Mouse (Mus musculus): ENCODE measurements around the gene Igtp. TPM values are rescaled to one million over a fixed set of nuclear protein-coding genes. Genes with fewer than 3 reads are reported as not detected.

The Igtp gene
- polyA plus RNA-seq, 1 experiment, result 18.6 TPM

DNA sequence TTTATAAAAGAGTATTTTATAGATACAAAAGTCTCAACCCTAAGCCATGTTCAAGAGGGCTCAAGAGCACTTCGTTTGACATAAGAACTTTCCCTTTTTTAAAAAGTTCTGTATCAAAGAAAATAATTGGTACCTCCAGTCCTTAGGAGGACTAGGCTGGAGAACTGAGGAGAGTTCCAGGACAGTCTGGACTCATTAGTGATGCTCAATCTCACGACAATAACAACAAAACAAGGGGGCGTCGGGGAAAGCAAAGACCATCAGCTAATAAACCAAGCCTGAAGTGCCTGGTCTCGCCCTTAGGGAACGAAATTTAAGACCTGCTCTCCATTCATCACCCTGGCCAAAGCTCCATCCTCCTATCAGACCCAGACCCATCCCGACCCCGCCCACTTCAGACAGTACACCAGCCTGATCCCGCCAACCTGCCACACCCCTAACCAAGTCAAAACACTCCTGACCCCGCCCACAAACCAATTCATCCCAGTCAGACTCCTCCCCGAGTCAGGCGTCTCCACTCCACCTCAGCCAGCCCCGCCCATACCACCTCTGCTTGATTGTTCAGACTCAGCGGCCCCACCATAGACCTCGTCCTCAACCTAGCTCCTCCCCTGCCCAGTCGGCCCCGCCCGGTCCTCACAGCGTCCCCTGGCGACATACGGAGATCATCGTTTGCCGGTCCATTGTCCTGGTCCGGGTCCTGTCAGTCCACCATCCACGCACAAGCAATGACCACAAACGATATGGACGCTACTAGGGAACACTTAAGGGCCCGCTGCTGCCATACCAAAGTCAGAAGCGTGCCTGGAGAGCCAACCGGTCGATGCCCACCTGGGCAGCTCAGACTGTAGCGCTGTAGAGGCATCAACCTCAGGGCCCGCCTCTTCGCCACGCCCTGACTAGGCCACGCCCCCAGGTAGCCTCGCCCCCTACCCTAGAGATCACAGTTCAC, 39.8 kb downstream of the Igtp start:
- DNase-seq, result peak; percentile 76

DNA sequence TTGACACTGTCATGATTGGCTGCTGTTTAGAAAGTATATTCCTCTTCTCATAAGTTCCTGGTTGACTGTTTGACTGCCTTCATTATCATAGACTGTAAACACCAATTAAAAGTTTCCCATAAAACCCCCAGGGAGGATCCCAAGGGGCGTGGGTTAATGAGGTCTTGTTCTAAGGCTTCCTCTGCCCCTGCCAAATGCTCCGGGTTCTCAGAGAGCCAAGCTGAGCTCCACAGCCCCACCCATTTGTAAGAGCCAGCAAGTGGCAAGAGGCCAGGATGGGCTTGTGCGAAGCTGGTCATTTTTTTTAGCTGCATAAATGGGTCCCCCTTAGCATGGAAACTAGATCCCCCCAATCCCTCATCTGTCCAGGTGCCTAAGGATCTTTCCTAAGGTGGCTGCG, 47.9 kb downstream of the Igtp start:
- 36% methylated on average over 4 of the region's 4 CpGs for WGBS
- Histone ChIP-seq H3K27ac (ENCODE audit: insufficient read depth, low read depth, low read length) (no peak overlapping the region), H3K27me3 (replicated peaks; ENCODE audit: control insufficient read depth, insufficient read depth, low read length) (no peaks in the 10 kb centered on the region), H3K4me3 (ENCODE audit: insufficient read depth, low read depth, low read length) (no peak overlapping the region), H3K4me1 (ENCODE audit: control insufficient read depth, insufficient read depth, low read length) (no peaks in the 10 kb centered on the region), H3K36me3 (ENCODE audit: control insufficient read depth, insufficient read depth, low read length) (no peaks in the 10 kb centered on the region)
- no peak for TF ChIP-seq POLR2A (IDR thresholded peaks at IDR 0.05; ENCODE audit: low read depth, low read length)
- no peak for TF ChIP-seq CTCF (conservative IDR thresholded peaks at IDR 0.05; ENCODE audit: insufficient read depth, insufficient read length, low read depth, low read length)
- no peak for DNase-seq

More for the DNA sequence above, 39.8 kb downstream of the Igtp start:
- no peaks in the 10 kb centered on the region; the same call in 1 of the 2 replicates for H3K4me1 ChIP-seq (ENCODE audit: control insufficient read depth, insufficient read depth, low read length)
- TF ChIP-seq POLR2A (IDR thresholded peaks at IDR 0.05; ENCODE audit: low read depth, low read length) (no peak), CTCF (conservative IDR thresholded peaks at IDR 0.05; ENCODE audit: insufficient read depth, insufficient read length, low read depth, low read length) (peak; percentile 39)
- H3K36me3 ChIP-seq (ENCODE audit: control insufficient read depth, insufficient read depth, low read length), result no peaks in the 10 kb centered on the region
- peak overlapping the region; percentile 49 for H3K4me3 ChIP-seq (ENCODE audit: insufficient read depth, low read depth, low read length)
- H3K27ac ChIP-seq (ENCODE audit: insufficient read depth, low read depth, low read length), result no peak overlapping the region
- 4% methylated on average over 37 of the region's 37 CpGs for WGBS
- 0 out of 2 replicates have a peak, but pooled peaks cover 1% of the 10 kb centered on the region for H3K27me3 ChIP-seq (replicated peaks; ENCODE audit: control insufficient read depth, insufficient read depth, low read length)

DNA sequence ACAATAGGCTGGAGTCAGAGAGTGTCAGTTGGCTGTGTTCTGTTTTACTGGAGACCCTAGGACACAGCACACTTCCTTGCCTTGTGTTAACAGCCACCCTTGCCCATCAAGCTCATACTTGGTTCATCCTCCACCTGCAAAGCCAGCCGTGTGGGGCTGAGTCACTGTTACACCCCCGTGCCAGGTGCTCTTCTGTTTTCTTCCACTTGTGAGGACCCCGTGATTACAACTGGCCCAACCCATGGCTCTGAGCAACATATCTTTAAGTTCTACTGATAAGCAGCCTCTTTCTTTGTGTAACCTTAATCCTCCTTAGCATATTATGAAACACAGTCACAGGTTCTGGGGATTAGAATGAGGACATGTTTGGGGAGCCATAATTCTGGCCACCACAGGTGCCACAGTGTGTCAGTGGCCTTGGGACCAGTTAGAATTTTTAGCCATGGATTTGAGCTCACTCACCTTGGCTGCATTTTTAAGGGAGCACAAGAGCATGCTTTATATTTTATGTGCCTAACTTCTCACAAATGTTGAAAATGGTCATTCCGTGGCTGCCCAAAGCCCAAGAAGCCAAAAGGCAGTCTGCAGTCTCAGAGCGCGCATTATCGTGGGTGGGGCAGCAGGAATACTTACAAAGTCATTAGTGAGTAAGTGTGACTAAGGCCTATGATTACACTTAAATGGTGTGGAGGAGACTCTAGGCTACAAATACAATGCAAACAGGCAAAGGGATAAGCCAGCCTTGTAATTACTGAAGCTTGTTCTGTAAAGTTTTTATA, 50.0 kb downstream of the Igtp start:
- 69% methylated on average over 7 of the region's 7 CpGs for WGBS
- no peak overlapping the region for H3K4me3 ChIP-seq (ENCODE audit: insufficient read depth, low read depth, low read length)
- no peak overlapping the region for H3K27ac ChIP-seq (ENCODE audit: insufficient read depth, low read depth, low read length)
- H3K36me3 ChIP-seq (ENCODE audit: control insufficient read depth, insufficient read depth, low read length), result no peaks in the 10 kb centered on the region
- H3K4me1 ChIP-seq (ENCODE audit: control insufficient read depth, insufficient read depth, low read length), result no peaks in the 10 kb centered on the region
- no peak for DNase-seq
- no peak for TF ChIP-seq POLR2A (IDR thresholded peaks at IDR 0.05; ENCODE audit: low read depth, low read length)
- TF ChIP-seq CTCF (conservative IDR thresholded peaks at IDR 0.05; ENCODE audit: insufficient read depth, insufficient read length, low read depth, low read length), result no peak
- no peaks in the 10 kb centered on the region for H3K27me3 ChIP-seq (replicated peaks; ENCODE audit: control insufficient read depth, insufficient read depth, low read length)

DNA sequence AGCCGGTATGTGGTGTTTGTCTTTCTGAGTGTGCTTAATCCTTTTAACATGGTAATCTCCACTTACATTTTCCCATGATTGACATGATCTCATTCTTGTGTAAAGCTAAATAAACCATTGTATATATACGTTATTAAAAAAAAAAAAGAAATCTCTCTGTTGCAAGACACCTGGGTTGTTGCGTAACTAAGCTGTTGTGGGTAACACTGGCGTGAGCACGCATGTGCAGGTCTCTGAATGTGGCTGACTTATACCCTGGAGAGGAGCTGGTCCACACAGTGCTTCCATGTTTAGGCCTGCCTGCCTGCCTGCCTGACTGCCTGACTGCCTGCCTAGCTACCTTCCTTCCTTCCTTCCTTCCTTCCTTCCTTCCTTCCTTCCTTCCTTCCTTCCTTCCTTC, 51.2 kb downstream of the Igtp start:
- TF ChIP-seq POLR2A (IDR thresholded peaks at IDR 0.05; ENCODE audit: low read depth, low read length) (no peak), CTCF (conservative IDR thresholded peaks at IDR 0.05; ENCODE audit: insufficient read depth, insufficient read length, low read depth, low read length) (no peak)
- H3K4me3 ChIP-seq (ENCODE audit: insufficient read depth, low read depth, low read length), result no peak overlapping the region
- H3K4me1 ChIP-seq (ENCODE audit: control insufficient read depth, insufficient read depth, low read length), result no peaks in the 10 kb centered on the region
- no peak overlapping the region for H3K27ac ChIP-seq (ENCODE audit: insufficient read depth, low read depth, low read length)
- no peaks in the 10 kb centered on the region for H3K27me3 ChIP-seq (replicated peaks; ENCODE audit: control insufficient read depth, insufficient read depth, low read length)
- no peaks in the 10 kb centered on the region for H3K36me3 ChIP-seq (ENCODE audit: control insufficient read depth, insufficient read depth, low read length)
- WGBS, result 88% methylated on average over 5 of the region's 5 CpGs
- DNase-seq, result no peak

DNA sequence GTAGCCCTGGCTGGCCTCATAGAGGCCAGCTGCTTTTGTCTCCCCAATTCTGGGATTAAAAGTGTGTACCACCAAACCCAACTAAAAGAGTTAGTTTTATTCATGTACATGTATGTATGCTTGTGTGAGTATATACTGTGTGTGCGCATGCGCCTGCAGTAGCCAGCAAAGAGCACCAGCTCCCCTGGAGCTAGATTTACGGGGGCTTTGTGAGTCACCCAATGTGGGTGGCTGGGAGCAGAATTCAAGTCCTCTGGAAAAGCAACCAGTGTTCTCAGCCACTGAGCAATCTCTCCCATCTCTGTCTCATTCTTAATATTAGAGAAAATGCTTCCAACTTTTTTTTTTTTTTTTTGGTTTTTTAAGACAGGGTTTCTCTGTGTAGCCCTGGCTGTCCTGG, 55.1 kb downstream of the Igtp start:
- TF ChIP-seq CTCF (conservative IDR thresholded peaks at IDR 0.05; ENCODE audit: insufficient read depth, insufficient read length, low read depth, low read length), result no peak
- no peak for TF ChIP-seq POLR2A (IDR thresholded peaks at IDR 0.05; ENCODE audit: low read depth, low read length)
- H3K4me1 ChIP-seq (ENCODE audit: control insufficient read depth, insufficient read depth, low read length), result no peaks in the 10 kb centered on the region
- H3K36me3 ChIP-seq (ENCODE audit: control insufficient read depth, insufficient read depth, low read length), result no peaks in the 10 kb centered on the region
- no peak overlapping the region for H3K27ac ChIP-seq (ENCODE audit: insufficient read depth, low read depth, low read length)
- H3K4me3 ChIP-seq (ENCODE audit: insufficient read depth, low read depth, low read length), result no peak overlapping the region
- WGBS, result 91% methylated on average over 3 of the region's 3 CpGs
- DNase-seq, result no peak
- no peaks in the 10 kb centered on the region for H3K27me3 ChIP-seq (replicated peaks; ENCODE audit: control insufficient read depth, insufficient read depth, low read length)

Other genes starting within 250 kb of the Igtp start
- gene Larp1, start 190.5 kb upstream of the Igtp start, polyA plus RNA-seq (2012; rRNA removed), result 35.3 and 36.8 TPM in 2 replicates
- gene Gm12248, start 106.4 kb upstream of the Igtp start, polyA plus RNA-seq (2012; rRNA removed), result 0.16 TPM in 2 replicates
- 43.8 and 47.2 TPM in 2 replicates for gene Cnot8, start 95.4 kb upstream of the Igtp start, polyA plus RNA-seq (2012; rRNA removed)
- gene Gemin5, start 31.0 kb upstream of the Igtp start, polyA plus RNA-seq (2012; rRNA removed), result 5.3 and 6.3 TPM in 2 replicates
- 52.1 and 78.2 TPM in 2 replicates for gene Mrpl22, start 27.9 kb upstream of the Igtp start, polyA plus RNA-seq (2012; rRNA removed)
- gene Irgm2, start 62 bp downstream of the Igtp start, polyA plus RNA-seq (2012; rRNA removed), result 14.7 and 18.9 TPM in 2 replicates
- not detected in 2 replicates for gene 4930438A08Rik, start 75.2 kb downstream of the Igtp start, polyA plus RNA-seq (2012; rRNA removed)
- 14.8 and 20.8 TPM in 2 replicates for gene Zfp692, start 107.5 kb downstream of the Igtp start, polyA plus RNA-seq (2012; rRNA removed)
- 30.8 and 38.3 TPM in 2 replicates for gene Zfp672, start 130.8 kb downstream of the Igtp start, polyA plus RNA-seq (2012; rRNA removed)
- gene Sh3bp5l, start 131.2 kb downstream of the Igtp start, polyA plus RNA-seq (2012; rRNA removed), result 29.7 and 32.8 TPM in 2 replicates
- gene Lypd8, start 179.5 kb downstream of the Igtp start, polyA plus RNA-seq (2012; rRNA removed), result 0.22 and 0.31 TPM in 2 replicates
- not detected in 2 replicates for gene 1810065E05Rik, start 221.6 kb downstream of the Igtp start, polyA plus RNA-seq (2012; rRNA removed)
- gene Gm12253, start 233.0 kb downstream of the Igtp start, polyA plus RNA-seq (2012; rRNA removed), result not detected in 2 replicates